Mouse (Mus musculus) liver, embryonic 14.5 days (tissue): ENCODE data around the gene Slc30a4. TPM values are rescaled to one million over a fixed set of nuclear protein-coding genes. Genes with fewer than 3 reads are reported as not detected.

ENCODE experiments used
- ATAC-seq: fragments of 200-750 bp; cut with Nextera tagmentation; 2 replicates; pipeline ENCODE4 v1.8.0; 2017; ENCODE audit warnings: moderate number of reproducible peaks, mild to moderate bottlenecking, moderate library complexity; ENCODE audit not compliant: insufficient read depth
- DNase-seq, 3 experiments: peaks; one replicate each; pipeline ENCODE4 v3.0.0-alpha.2; 2012 to 2013; ENCODE audit warnings: low read depth in 3 of 3, low spot score in 3 of 3
- H3K27ac ChIP-seq: fragments of 300-500 bp; sonication (generic); 2 replicates; pipeline ENCODE4 v1.5.1; 2014; ENCODE audit warnings: moderate library complexity, mild to moderate bottlenecking, control low read depth, inconsistent platforms
- H3K27me3 ChIP-seq: fragments of 300-500 bp; sonication (generic); 2 replicates; pipeline ENCODE4 v1.6.1; 2014; ENCODE audit warnings: mild to moderate bottlenecking, low read length, moderate library complexity; ENCODE audit not compliant: control insufficient read depth, insufficient read depth
- H3K36me3 ChIP-seq: fragments of 300-500 bp; sonication (generic); replicated peaks from 2 replicates; pipeline ENCODE4 v1.6.1; 2014; ENCODE audit warnings: low read depth; ENCODE audit not compliant: control insufficient read depth, insufficient read depth
- H3K4me1 ChIP-seq, 2 experiments: fragments of 200-500 bp in 1 of 2; fragments of 300-500 bp in 1 of 2; sonication (generic) in 1 of 2; replicated peaks; 2 replicates each; pipeline ENCODE4 v1.6.1; 2012 to 2014; ENCODE audit warnings: antibody characterized with exemption in 1 of 2, inconsistent platforms in 1 of 2, low read length in 1 of 2; ENCODE audit not compliant: control insufficient read depth in 2 of 2, insufficient read depth in 2 of 2
- H3K4me2 ChIP-seq: fragments of 300-500 bp; sonication (generic); 2 replicates; pipeline ENCODE4 v1.6.1; 2014; ENCODE audit warnings: low read depth, mild to moderate bottlenecking, control low read depth, moderate library complexity
- H3K4me3 ChIP-seq, 2 experiments: fragments of 200-500 bp in 1 of 2; fragments of 300-500 bp in 1 of 2; sonication (generic) in 1 of 2; 2 replicates each; pipeline ENCODE4 v1.5.1; 2012 to 2014; ENCODE audit warnings: low read depth in 2 of 2, low read length in 2 of 2, mild to moderate bottlenecking in 2 of 2, control low read depth in 1 of 2, inconsistent platforms in 1 of 2, moderate library complexity in 1 of 2; ENCODE audit not compliant: insufficient read depth in 1 of 2
- H3K9ac ChIP-seq: fragments of 300-500 bp; sonication (generic); replicated peaks from 2 replicates; pipeline ENCODE4 v1.6.1; 2014; ENCODE audit warnings: mild to moderate bottlenecking, control low read depth, moderate library complexity
- H3K9me3 ChIP-seq: fragments of 300-500 bp; sonication (generic); 2 replicates; pipeline ENCODE4 v1.6.1; 2016; ENCODE audit warnings: low read length, mixed read lengths; ENCODE audit not compliant: control insufficient read depth
- CTCF ChIP-seq: IDR thresholded peaks from 2 replicates; pipeline ENCODE4 v1.5.1; 2016; ENCODE audit warnings: antibody characterized with exemption, low read depth, control low read depth
- EP300 ChIP-seq: IDR thresholded peaks from 2 replicates; pipeline ENCODE4 v1.6.1; 2016; ENCODE audit warnings: antibody characterized with exemption, low read depth
- WGBS: fragments of 180-500 bp; shearing (Covaris S2); extraction: QIAGEN DNeasy Blood & Tissue Kit; methylation state at CpG from one replicate; pipeline ENCODE4 v1.1.7; 2014; ENCODE audit not compliant: insufficient replicate concordance; 5-methylcytosine and 5-hydroxymethylcytosine counted together
- polyA plus RNA-seq, 2 experiments: library from polyadenylated mRNA; depleted of rRNA in 1 of 2; stranded (reverse) in 1 of 2; unstranded in 1 of 2; fragments of >200 nt; fragmentation: Nextera tagmentation in 1 of 2; extraction: Ambion mirVana in 1 of 2; gene quantifications; 2 replicates each; pipeline versions ENCODE4 v1.2.1 to v1.2.3; 2012 to 2014

The Slc30a4 gene
- polyA plus RNA-seq, 2 experiments: 0.81 to 1.5 TPM

DNA sequence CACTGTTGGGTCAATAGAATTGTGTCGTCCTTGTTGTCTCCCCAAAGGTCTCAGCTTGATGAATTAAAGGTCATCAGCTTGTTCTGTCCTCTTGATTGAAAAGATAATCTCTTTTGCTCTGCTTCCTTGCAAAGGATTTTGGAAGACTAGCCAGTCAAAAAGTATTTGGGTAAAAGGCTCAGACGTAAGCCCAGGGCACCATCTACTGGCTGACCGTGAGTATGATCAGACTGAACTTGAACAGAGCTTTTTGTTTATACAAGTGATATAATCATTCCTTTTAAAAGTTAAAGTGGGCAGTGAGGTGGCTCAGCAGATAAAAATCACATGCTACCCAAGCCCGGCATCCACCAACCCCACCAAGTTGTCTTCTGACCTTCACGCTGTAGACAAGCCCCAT is 34.6 kb downstream of the Slc30a4 start:
- Histone ChIP-seq H3K36me3 (no peaks in the 10 kb centered on the region), H3K27ac (no peak overlapping the region), H3K4me2 (no peak overlapping the region), H3K27me3 (no peaks in the 10 kb centered on the region), H3K4me1 (no peaks in the 10 kb centered on the region), H3K9me3 (no peaks in the 10 kb centered on the region), H3K9ac (no peak overlapping the region), H3K4me3 (no peak overlapping the region)
- no peak for DNase-seq
- WGBS: 32% methylated on average over 5 of the region's 5 CpGs
- ATAC-seq: no peak
- TF ChIP-seq EP300 (no peak), CTCF (peak; percentile 38)

DNA sequence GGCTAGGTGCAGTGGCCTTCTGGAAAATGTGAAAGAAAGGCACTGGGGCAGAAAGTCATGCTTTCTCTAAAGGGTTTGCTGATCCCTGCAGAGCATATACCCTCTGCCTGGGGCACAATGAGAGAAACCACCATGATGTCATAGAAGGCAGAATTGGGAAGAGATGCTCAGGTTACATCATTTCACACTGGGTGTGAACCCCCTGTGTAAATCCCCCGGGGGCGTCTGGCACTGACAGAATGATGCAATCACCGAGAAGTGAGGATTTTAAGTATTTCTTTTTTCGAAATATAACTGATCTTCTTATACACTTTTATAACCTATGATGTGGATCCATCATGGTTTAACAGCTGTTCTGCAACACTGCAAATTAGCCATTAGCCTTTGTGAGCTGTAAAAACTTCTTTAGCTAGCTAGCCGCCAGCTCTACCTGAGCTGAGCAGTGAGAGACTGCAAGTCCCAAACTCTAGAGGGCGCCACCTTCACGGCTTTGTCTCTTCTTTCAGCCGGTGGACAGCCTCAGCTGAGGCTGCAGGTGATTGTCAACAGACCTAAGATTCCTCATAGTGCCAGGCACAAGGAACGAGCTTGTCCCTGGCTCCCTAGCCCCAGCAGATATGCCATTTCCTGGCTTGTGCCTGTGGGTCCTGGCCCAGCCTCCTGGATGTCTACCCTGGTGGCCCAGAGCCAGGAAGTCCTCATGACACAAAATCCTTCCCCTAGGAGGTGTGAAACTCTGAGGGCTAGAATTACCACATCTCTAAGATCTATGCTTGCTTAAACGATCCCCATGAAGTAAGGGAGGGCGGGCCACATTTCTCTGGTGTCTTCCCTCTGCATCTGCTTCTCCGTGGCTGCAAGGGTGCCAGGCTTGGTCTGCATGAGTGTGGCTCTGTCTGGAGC is 36.2 kb downstream of the Slc30a4 start:
- no peaks in the 10 kb centered on the region for H3K4me1 ChIP-seq
- WGBS: 24% methylated on average over 12 of the region's 12 CpGs
- no peaks in the 10 kb centered on the region for H3K9me3 ChIP-seq
- H3K4me3 ChIP-seq: no peak overlapping the region
- no peaks in the 10 kb centered on the region for H3K27me3 ChIP-seq
- no peaks in the 10 kb centered on the region for H3K36me3 ChIP-seq
- TF ChIP-seq EP300 (no peak), CTCF (peak; percentile 66)
- ATAC-seq (no peak), DNase-seq (no peak)
- H3K9ac ChIP-seq: no peak overlapping the region
- no peak overlapping the region for H3K27ac ChIP-seq
- no peak overlapping the region for H3K4me2 ChIP-seq

DNA sequence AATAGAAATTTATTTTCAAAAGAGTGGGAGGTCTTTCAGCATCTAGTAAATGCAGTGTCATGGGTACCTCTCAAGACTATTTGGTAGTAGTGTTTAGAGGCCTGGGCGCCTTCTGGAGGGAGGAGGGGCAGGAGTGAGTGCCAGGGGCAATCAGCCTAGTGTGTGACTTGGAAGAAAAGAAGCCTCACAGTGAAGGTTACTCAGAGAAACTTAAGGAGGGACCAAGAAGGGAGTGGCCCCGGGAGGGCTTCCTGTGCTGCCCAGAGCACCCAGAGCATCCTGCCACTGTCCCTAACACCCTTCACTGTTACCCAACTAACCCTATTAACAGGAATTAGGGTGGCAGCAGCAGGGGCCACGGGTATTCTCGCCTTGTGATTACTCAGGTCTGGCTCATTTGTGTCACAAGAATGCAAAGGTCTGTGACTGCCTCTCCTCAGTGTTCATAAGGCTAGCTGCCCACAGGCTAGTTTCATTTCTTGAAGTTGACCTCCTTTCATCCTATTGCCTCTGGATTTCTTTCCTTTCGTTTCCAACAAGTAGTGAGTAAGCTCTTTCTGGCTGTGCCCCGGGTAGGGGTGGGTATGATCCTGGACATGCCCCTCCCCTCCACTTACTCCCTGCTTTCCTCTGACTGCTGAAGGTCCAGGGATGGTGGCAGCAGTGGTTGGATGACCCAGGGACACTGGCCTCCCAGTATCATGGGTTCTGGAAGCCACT is 37.0 kb downstream of the Slc30a4 start:
- no peak overlapping the region for H3K4me2 ChIP-seq

DNA sequence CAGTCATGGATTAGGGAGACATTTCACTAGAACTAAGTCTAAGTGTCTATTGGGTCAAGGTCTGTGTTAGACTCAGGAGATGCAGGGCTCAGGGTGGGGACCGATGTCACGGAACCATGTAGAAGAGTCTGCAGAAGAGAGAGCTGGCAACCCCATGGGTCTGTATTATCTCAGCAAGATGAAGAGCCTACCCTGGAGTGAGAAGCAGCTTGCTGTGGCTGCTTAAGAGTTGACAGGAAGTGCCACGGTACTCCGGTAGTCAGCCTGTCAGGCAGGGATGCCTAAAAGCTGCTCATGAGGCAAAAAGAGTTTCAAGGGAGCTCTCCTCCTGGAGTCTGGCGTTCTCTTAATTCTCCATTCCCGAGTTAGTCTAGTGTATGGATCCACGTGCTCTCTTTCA is 42.6 kb downstream of the Slc30a4 start:
- Histone ChIP-seq H3K4me2 (no peak overlapping the region), H3K4me1 (no peaks in the 10 kb centered on the region), H3K27me3 (no peaks in the 10 kb centered on the region), H3K4me3 (no peak overlapping the region), H3K9ac (no peak overlapping the region), H3K9me3 (no peaks in the 10 kb centered on the region), H3K27ac (no peak overlapping the region), H3K36me3 (no peaks in the 10 kb centered on the region)
- DNase-seq (no peak), ATAC-seq (no peak)
- 54% methylated on average over 7 of the region's 7 CpGs for WGBS
- TF ChIP-seq EP300: no peak

More for the DNA sequence above, 37.0 kb downstream of the Slc30a4 start:
- H3K36me3 ChIP-seq: no peaks in the 10 kb centered on the region
- no peaks in the 10 kb centered on the region for H3K4me1 ChIP-seq
- H3K4me3 ChIP-seq: no peak overlapping the region
- H3K27ac ChIP-seq: no peak overlapping the region
- H3K9ac ChIP-seq: no peak overlapping the region
- no peak for DNase-seq
- ATAC-seq: no peak
- TF ChIP-seq EP300: no peak
- TF ChIP-seq CTCF: no peak
- H3K27me3 ChIP-seq: no peaks in the 10 kb centered on the region
- 36% methylated on average over 6 of the region's 6 CpGs for WGBS
- H3K9me3 ChIP-seq: no peaks in the 10 kb centered on the region
